Mouse (Mus musculus) gastrocnemius, postnatal 36 days (tissue): ENCODE results near the gene Psg22. TPM values are rescaled to one million over a fixed set of nuclear protein-coding genes. Genes with fewer than 3 reads are reported as not detected.

Source experiments
- total RNA-seq, 2 experiments: library from RNA; stranded (reverse); gene quantifications; 2 replicates each; pipeline ENCODE4 v1.2.3; 2021

The Psg22 gene
- total RNA-seq, 2 experiments from 2014 or later = not detected

Other genes with a start within 250 kb of the Psg22 start
- not detected for gene Psg26, start 233.9 kb upstream of the Psg22 start, total RNA-seq
- not detected for gene Psg25, start 185.8 kb upstream of the Psg22 start, total RNA-seq
- not detected for gene Psg27, start 150.8 kb upstream of the Psg22 start, total RNA-seq
- not detected for gene Psg23, start 101.6 kb upstream of the Psg22 start, total RNA-seq
- not detected for gene Psg21, start 61.4 kb upstream of the Psg22 start, total RNA-seq
- not detected for gene Psg20, start 31.9 kb upstream of the Psg22 start, total RNA-seq
- gene Psg19, start 80.4 kb downstream of the Psg22 start, total RNA-seq = not detected
- not detected for gene Psg17, start 103.5 kb downstream of the Psg22 start, total RNA-seq
- gene Mill2, start 121.9 kb downstream of the Psg22 start, total RNA-seq = 1 to 10 TPM; 1.8 to 2.1 TPM
- gene Pglyrp1, start 153.2 kb downstream of the Psg22 start, total RNA-seq = 1 to 10 TPM in 1 of 2 experiments, under 1 TPM in 1; 0.99 to 1.3 TPM
- 1 to 10 TPM; 5.2 to 6.1 TPM for gene Ccdc61, start 192.3 kb downstream of the Psg22 start, total RNA-seq
- gene Nova2, start 207.8 kb downstream of the Psg22 start, total RNA-seq = 1 to 10 TPM; 1.7 to 1.8 TPM